Mouse (Mus musculus): ENCODE data around the gene Sae1. TPM values are rescaled to one million over a fixed set of nuclear protein-coding genes. Genes with fewer than 3 reads are reported as not detected.
"Not testable (repeated sequence)": the region's sequence is repeated elsewhere in the genome, so short reads cannot be mapped to it uniquely, and the experiment has no call there.

Sae1 gene
- polyA plus RNA-seq, 1 experiment from 2014 or later: 483 TPM

DNA sequence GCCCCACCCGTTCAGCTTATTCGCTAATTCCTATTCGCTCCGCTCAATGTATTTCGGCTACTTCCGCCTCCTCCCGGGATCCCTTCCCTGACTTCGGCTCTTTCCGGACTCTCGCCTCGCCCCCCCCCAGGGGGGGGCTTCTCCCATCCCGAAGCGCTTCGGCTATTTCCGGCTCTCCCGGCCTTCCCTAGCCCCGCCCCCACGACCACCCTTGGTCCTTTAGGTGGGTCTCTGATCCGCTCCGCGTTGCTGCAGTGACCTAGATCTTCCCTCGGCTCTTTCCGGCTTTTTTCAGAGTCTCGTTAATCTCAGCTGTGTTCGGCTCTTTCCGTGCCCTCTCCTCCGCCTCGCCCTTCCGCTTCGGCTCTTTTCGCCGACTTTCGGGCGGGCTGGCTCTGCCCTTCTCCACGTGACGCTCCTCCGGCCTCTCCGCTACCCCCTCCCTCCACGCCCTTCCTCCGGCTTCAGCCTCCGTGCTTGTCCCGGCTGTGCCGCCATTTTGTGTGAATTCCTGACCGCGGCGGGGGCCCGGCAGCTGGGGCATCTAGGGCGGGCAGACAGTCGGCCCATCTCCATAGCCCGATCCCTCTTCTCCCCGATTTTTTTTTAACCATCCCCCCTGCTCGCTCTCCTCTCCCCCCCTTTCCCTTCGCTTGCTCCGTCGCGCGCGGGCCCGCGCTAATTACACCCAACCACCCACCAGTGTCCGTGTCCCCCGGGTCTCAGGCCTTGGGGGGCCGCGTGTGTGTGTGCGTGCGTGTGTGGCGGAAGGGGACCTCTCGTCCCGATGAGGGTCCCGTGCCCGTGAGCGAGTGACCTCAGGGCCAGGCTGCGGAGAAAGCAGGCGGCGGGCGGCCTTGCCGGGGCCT lies 12.4 kb upstream of the Sae1 start:
- Histone ChIP-seq H3K27ac (peak overlapping the region; percentile 100), H3K27me3 (ENCODE audit: low read depth, poor library complexity, severe bottlenecking) (no peaks in the 10 kb centered on the region), H3K4me1 (peaks cover 31% of the 10 kb centered on the region), H3K36me3 (peaks cover 5% of the 10 kb centered on the region; the same call in 1 of the 2 replicates), H3K9me3 (replicated peaks) (no peaks in the 10 kb centered on the region), H3K4me3 (peak overlapping the region; percentile 81)
- peak; percentile 99 for DNase-seq (ENCODE audit: low spot score)
- under 1% methylated on average over 77 of the region's 77 CpGs for WGBS

DNA sequence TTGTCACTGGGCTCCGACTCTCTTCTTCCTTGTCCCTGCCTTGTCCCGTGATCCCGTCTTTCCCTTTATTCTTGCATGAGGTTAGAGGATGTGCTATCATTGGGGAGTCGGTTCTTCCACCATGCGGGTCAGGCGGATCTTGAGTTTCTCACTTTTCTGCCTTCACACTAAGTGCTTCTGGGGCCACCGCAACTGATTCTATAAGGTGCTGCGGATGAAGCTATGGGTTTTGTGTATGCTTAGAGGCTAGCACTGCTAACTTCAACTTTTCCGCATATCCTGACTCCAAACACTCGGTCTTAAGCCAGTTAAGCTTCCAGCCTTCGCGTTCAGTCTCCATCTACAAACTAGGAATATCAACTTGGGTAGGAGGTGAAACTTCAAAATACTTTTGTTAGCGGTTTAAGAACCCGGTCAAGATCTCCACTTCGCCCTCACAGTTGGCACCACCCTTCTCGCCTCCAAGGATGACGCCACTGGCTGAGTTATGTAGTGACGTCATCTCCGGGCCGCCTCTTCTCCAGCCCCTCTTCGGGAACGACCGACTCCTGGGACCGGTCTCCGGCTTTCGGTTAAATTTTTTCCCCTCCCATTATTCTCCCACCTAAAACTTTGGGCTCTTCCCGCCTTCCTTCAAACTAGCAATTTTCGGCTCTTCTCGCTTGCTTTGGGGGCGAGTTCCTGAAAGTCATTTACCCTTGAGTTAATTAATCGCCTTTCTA lies 11.7 kb upstream of the Sae1 start:
- H3K9me3 ChIP-seq (replicated peaks): no peaks in the 10 kb centered on the region
- WGBS: 1% methylated on average over 31 of the region's 31 CpGs
- H3K36me3 ChIP-seq: peaks cover 5% of the 10 kb centered on the region; the same call in 1 of the 2 replicates
- peak overlapping the region; percentile 81 for H3K4me3 ChIP-seq
- H3K27me3 ChIP-seq (ENCODE audit: low read depth, poor library complexity, severe bottlenecking): no peaks in the 10 kb centered on the region
- H3K4me1 ChIP-seq: peaks cover 23% of the 10 kb centered on the region
- DNase-seq (ENCODE audit: low spot score): peak; percentile 94
- H3K27ac ChIP-seq: peak overlapping the region; percentile 100

GRCm38 (mm10) chr7:16398387-16399050 lies 10.9 kb upstream of the Sae1 start:
- Histone ChIP-seq H3K27ac (peak overlapping the region; percentile 100), H3K9me3 (replicated peaks) (no peaks in the 10 kb centered on the region), H3K36me3 (peaks cover 2% of the 10 kb centered on the region; the same call in 1 of the 2 replicates), H3K27me3 (ENCODE audit: low read depth, poor library complexity, severe bottlenecking) (no peaks in the 10 kb centered on the region), H3K4me3 (peak overlapping the region; percentile 81), H3K4me1 (peaks cover 16% of the 10 kb centered on the region)
- 54% methylated on average over 3 of the region's 3 CpGs for WGBS
- DNase-seq (ENCODE audit: low spot score): no peak

- Histone ChIP-seq H3K4me3 (no peak overlapping the region), H3K4me1 (peaks cover 7% of the 10 kb centered on the region), H3K9me3 (replicated peaks) (no peaks in the 10 kb centered on the region), H3K27me3 (ENCODE audit: low read depth, poor library complexity, severe bottlenecking) (no peaks in the 10 kb centered on the region), H3K27ac (no peak overlapping the region), H3K36me3 (no peaks in the 10 kb centered on the region)
- WGBS: 88% methylated on average over 4 of the region's 4 CpGs
- no peak for DNase-seq (ENCODE audit: low spot score)
Observed at GRCm38 (mm10) chr7:16397465-16397864, 9.9 kb upstream of the Sae1 start.

DNA sequence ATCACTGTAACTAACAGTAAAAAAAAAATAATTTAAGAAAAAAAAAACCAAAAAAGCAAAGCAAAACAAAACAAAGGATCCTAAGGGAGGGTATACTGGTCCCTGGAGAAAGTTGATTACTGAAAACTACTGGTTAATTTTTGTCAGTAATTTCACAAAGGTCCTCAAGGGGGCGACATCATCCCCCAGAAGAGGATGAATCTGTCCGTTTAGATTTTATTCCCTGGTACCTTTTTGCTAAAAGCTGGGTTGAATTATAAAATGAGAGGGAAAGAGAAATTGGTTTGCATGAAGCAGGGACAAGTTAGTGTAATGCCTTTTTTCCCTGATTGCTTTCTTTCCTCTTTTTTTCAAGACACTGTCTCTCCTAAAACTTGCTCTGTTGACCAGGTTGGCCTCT lies 8.3 kb upstream of the Sae1 start:
- Histone ChIP-seq H3K27ac (no peak overlapping the region), H3K9me3 (replicated peaks) (no peaks in the 10 kb centered on the region), H3K4me1 (peaks cover 7% of the 10 kb centered on the region), H3K27me3 (ENCODE audit: low read depth, poor library complexity, severe bottlenecking) (no peaks in the 10 kb centered on the region), H3K4me3 (no peak overlapping the region), H3K36me3 (no peaks in the 10 kb centered on the region)
- no peak for DNase-seq (ENCODE audit: low spot score)
- WGBS: 3% methylated on average over 2 of the region's 2 CpGs

DNA sequence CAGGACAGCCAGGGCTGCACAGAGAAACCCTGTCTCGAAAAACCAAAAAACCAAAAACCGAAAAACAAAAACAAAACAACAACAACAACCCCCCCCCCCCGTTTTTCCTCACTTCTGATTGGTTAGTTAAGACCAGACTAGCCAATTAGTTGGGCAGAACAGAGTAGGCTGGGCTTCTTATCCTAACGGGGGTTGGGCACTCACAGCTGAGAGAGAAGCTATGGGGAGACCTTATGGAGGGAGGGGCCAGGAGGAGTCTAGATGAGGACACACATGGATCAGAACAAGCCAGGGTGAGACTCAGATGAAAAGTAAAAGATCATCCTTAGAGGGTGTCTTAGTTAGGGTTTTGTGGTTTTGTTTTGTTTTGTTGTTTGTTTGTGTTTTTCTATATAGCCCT lies 5.3 kb upstream of the Sae1 start:
- H3K9me3 ChIP-seq (replicated peaks): no peaks in the 10 kb centered on the region
- no peaks in the 10 kb centered on the region for H3K27me3 ChIP-seq (ENCODE audit: low read depth, poor library complexity, severe bottlenecking)
- H3K27ac ChIP-seq: no peak overlapping the region
- WGBS: 47% methylated on average over 4 of the region's 4 CpGs
- H3K36me3 ChIP-seq: no peaks in the 10 kb centered on the region
- DNase-seq (ENCODE audit: low spot score): no peak
- H3K4me3 ChIP-seq: no peak overlapping the region
- no peaks in the 10 kb centered on the region for H3K4me1 ChIP-seq

- H3K27me3 ChIP-seq (ENCODE audit: low read depth, poor library complexity, severe bottlenecking); H3K4me3 ChIP-seq; H3K27ac ChIP-seq; DNase-seq (ENCODE audit: low spot score); H3K9me3 ChIP-seq (replicated peaks): not testable (repeated sequence)
- Histone ChIP-seq H3K36me3 (peaks cover 12% of the 10 kb centered on the region), H3K4me1 (peaks cover 18% of the 10 kb centered on the region)
- 87% methylated on average over 2 of the region's 2 CpGs for WGBS
Observed at GRCm38 (mm10) chr7:16389942-16390341, 2.3 kb upstream of the Sae1 start.

GRCm38 (mm10) chr7:16376505-16376904 lies 11.1 kb downstream of the Sae1 start:
- no peaks in the 10 kb centered on the region for H3K9me3 ChIP-seq (replicated peaks)

DNA sequence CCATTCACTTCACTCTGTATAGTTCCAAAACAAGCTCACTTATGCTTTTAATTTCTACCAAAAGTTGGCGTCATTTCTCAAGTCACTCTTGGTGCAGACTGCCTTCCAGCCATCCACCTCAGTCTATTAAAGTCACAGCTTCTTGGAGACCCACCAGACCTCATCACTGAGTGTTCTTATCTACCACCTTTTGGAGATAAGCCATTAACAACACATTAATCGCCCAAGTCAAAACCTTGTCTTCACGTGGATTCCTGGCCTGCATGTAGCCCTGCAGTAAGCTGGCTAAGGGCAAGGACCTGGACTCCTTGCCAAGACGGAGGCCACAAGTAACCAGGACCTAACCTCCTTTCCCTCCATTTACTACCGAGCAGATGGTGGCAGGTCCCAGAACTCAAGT lies 12.6 kb downstream of the Sae1 start:
- no peak overlapping the region for H3K27ac ChIP-seq
- H3K4me1 ChIP-seq: no peaks in the 10 kb centered on the region
- no peak overlapping the region for H3K4me3 ChIP-seq
- H3K36me3 ChIP-seq: peaks cover 99% of the 10 kb centered on the region
- no peak for DNase-seq (ENCODE audit: low spot score)
- no peaks in the 10 kb centered on the region for H3K9me3 ChIP-seq (replicated peaks)
- H3K27me3 ChIP-seq (ENCODE audit: low read depth, poor library complexity, severe bottlenecking): no peaks in the 10 kb centered on the region
- 89% methylated on average over 5 of the region's 5 CpGs for WGBS

More at GRCm38 (mm10) chr7:16376505-16376904, 11.1 kb downstream of the Sae1 start:
- peaks cover 100% of the 10 kb centered on the region for H3K36me3 ChIP-seq
- WGBS: 97% methylated on average over 1 of the region's 1 CpGs
- no peak overlapping the region for H3K4me3 ChIP-seq
- H3K27me3 ChIP-seq (ENCODE audit: low read depth, poor library complexity, severe bottlenecking): no peaks in the 10 kb centered on the region
- no peak overlapping the region for H3K27ac ChIP-seq
- DNase-seq (ENCODE audit: low spot score): no peak
- no peaks in the 10 kb centered on the region for H3K4me1 ChIP-seq

DNA sequence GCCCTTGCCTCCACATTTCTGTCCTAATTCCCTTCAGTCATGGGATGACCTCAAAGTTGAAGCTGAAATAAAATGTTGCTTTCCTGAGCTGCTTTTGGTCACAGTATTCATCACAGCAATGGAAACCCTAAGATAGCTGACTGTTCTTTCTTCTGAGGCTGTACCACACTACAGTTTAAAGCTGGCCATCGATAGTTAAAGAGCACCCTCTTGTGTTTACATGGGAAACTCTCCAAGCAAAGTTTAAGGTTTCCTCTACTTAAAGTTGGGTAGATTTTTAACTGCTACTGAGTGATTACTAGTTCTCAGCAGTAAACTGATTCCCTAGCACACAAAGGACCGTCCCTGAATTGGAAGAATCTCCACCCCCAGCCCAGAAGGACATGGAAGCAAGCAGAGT lies 13.9 kb downstream of the Sae1 start:
- DNase-seq (ENCODE audit: low spot score): no peak
- Histone ChIP-seq H3K4me1 (no peaks in the 10 kb centered on the region), H3K9me3 (replicated peaks) (no peaks in the 10 kb centered on the region), H3K36me3 (peaks cover 99% of the 10 kb centered on the region), H3K27ac (no peak overlapping the region), H3K27me3 (ENCODE audit: low read depth, poor library complexity, severe bottlenecking) (no peaks in the 10 kb centered on the region), H3K4me3 (no peak overlapping the region)
- 85% methylated on average over 2 of the region's 2 CpGs for WGBS

- Histone ChIP-seq H3K27me3 (ENCODE audit: low read depth, poor library complexity, severe bottlenecking) (no peaks in the 10 kb centered on the region), H3K4me3 (no peak overlapping the region), H3K36me3 (peaks cover 99% of the 10 kb centered on the region), H3K27ac (no peak overlapping the region), H3K9me3 (replicated peaks) (no peaks in the 10 kb centered on the region), H3K4me1 (peaks cover 7% of the 10 kb centered on the region)
- DNase-seq (ENCODE audit: low spot score): no peak
- 93% methylated on average over 2 of the region's 2 CpGs for WGBS
Observed at GRCm38 (mm10) chr7:16370596-16370995, 17.0 kb downstream of the Sae1 start.

DNA sequence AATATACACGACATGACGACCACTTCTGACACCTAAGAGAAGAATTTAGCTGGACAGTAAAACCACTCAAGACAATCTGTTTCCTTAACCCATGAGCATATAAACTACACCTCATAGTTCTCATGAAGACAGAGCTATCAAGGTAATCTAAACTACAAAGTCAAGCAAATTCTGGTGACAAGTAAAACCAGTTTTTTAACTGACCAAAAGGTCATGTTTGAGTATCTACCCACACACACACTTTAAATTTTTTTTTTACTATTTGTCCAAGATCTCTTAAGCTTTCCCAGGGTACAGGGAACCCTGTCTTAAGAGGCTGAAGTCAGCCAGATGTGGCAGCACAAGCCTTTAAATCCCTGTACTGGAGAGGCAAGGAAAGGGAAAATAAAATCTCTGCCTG lies 18.8 kb downstream of the Sae1 start:
- Histone ChIP-seq H3K27ac (no peak overlapping the region), H3K4me3 (no peak overlapping the region), H3K4me1 (peaks cover 20% of the 10 kb centered on the region), H3K36me3 (peaks cover 99% of the 10 kb centered on the region), H3K27me3 (ENCODE audit: low read depth, poor library complexity, severe bottlenecking) (no peaks in the 10 kb centered on the region), H3K9me3 (replicated peaks) (no peaks in the 10 kb centered on the region)
- 96% methylated on average over 2 of the region's 2 CpGs for WGBS
- no peak for DNase-seq (ENCODE audit: low spot score)

DNA sequence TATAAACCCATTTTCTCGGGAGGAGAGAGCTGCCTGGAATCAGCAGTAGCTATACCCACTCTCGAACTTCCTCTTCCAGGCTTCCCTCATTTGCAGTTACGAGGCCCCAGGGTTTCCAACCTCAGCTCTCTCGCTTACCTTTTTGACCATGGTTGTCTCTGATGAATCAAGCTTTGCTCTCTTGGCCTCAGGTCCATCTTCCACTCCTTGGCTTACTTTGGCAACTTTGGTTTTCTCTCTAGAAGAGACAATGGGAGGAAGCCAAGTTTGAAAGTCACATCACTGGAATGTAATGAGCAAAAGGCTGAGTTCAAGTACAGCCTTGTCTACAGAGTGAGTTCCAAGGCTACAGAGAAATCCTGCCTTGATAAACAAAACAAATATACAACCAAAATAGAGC lies 20.9 kb downstream of the Sae1 start:
- DNase-seq (ENCODE audit: low spot score): no peak
- Histone ChIP-seq H3K4me1 (peaks cover 20% of the 10 kb centered on the region), H3K36me3 (peaks cover 97% of the 10 kb centered on the region), H3K27ac (no peak overlapping the region), H3K4me3 (no peak overlapping the region), H3K27me3 (ENCODE audit: low read depth, poor library complexity, severe bottlenecking) (no peaks in the 10 kb centered on the region), H3K9me3 (replicated peaks) (no peaks in the 10 kb centered on the region)
- 73% methylated on average over 4 of the region's 4 CpGs for whole genome bisulfite sequencing
